In the genomic region with DNA sequence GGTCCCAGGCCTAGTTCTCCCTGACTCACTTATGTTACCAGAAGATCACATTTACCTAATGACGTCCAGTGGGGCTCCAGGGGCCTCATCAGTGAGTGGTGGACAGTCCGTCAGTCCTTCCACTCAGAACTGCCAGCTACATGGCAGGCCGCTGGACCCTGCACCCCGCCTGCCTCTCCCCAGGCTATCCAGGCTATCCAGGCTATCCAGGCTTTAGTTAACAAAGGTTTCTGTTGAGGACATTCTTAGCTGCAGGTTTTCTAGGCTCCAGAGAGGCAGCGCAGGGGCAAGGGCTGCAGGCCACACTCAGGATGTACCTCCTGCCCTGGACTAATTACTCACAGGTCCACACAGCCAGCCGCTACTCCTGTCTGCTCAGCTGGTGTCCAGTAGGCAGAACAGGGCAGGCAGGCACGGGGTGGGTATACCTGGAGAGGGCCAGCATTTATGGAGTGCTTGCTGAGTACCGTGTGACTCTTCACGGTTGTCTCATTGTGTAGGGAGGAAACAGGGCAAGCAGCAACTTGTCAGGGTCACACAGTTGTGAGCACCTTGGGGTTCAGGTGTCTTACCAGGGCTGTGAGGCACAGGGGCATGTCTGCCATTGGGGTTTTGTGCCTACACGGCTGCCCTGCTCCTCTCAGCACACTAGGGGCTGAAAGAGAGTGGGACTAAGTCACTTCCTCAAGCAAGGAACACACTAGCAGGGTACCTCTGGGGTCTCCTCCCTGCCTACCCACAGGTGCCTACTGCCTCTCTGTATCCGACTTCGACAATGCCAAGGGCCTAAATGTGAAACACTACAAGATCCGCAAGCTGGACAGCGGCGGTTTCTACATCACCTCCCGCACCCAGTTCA, we compare ENCODE assay signal across 9 mouse cellular contexts. TPM values are rescaled to one million over a fixed set of nuclear protein-coding genes. Genes with fewer than 3 reads are reported as not detected.
A peak's percentile ranks its signal among the peaks of the same experiment; 100 is the strongest.
DNase-seq lines count a peak whose midpoint lies in the region; ATAC-seq and TF ChIP-seq lines count a peak whose summit lies in the region.
"Had no signal": no experiment of that assay in that cellular context is flagged by ENCODE, and none has a peak within 500 bp of the region (broad histone marks: within the 10 kb centered on the region; RNA-seq: fewer than 3 reads in every experiment).

No protein-coding gene starts in this region.

- no peaks in the 10 kb centered on the region for H3K27me3 ChIP-seq in heart, embryonic 13.5 days (replicated peaks)
- H3K27me3 ChIP-seq in embryonic facial prominence, embryonic 11.5 days (ENCODE audit: control insufficient read depth, insufficient read depth, low read length) = no peaks in the 10 kb centered on the region
- H3K27me3 ChIP-seq in hindbrain, postnatal 0 days (ENCODE audit: insufficient read depth, low read length) = no peaks in the 10 kb centered on the region
- no peaks in the 10 kb centered on the region for H3K27me3 ChIP-seq in midbrain, postnatal 0 days (ENCODE audit: insufficient read depth, low read length)

- 45% methylated on average over 16 of the region's 16 CpGs for WGBS in heart, embryonic 13.5 days
- 9% methylated on average over 16 of the region's 16 CpGs for WGBS in embryonic facial prominence, embryonic 11.5 days
- WGBS in hindbrain, postnatal 0 days = 20% methylated on average over 16 of the region's 16 CpGs
- 13% methylated on average over 16 of the region's 16 CpGs for WGBS in midbrain, postnatal 0 days

- TF ChIP-seq CTCF in hindbrain, postnatal 0 days (IDR thresholded peaks at IDR 0.05; ENCODE audit: low read depth) = peak; percentile 42
- TF ChIP-seq CTCF in midbrain, postnatal 0 days (IDR thresholded peaks at IDR 0.05) = peak; percentile 13

- H3K27ac ChIP-seq in heart, embryonic 13.5 days (replicated peaks) = peak overlapping the region; percentile 77
- H3K27ac ChIP-seq in embryonic facial prominence, embryonic 11.5 days (replicated peaks; ENCODE audit: low read depth, low read length) = peak overlapping the region; percentile 96
- peak overlapping the region; percentile 94 for H3K27ac ChIP-seq in hindbrain, postnatal 0 days
- H3K27ac ChIP-seq in midbrain, postnatal 0 days (ENCODE audit: low read depth, low read length) = peak overlapping the region; percentile 96

- peaks cover 75% of the 10 kb centered on the region for H3K36me3 ChIP-seq in heart, embryonic 13.5 days
- H3K36me3 ChIP-seq in embryonic facial prominence, embryonic 11.5 days (replicated peaks; ENCODE audit: control insufficient read depth, insufficient read depth, low read depth, low read length) = peaks cover 5% of the 10 kb centered on the region
- H3K36me3 ChIP-seq in hindbrain, postnatal 0 days (ENCODE audit: insufficient read depth, low read length) = peaks cover 39% of the 10 kb centered on the region
- H3K36me3 ChIP-seq in midbrain, postnatal 0 days (ENCODE audit: insufficient read depth, low read length) = peaks cover 50% of the 10 kb centered on the region

- H3K9ac ChIP-seq in heart, embryonic 13.5 days = peak overlapping the region; percentile 58
- peak overlapping the region; percentile 65 for H3K9ac ChIP-seq in embryonic facial prominence, embryonic 11.5 days (replicated peaks; ENCODE audit: low read length)
- peak overlapping the region; percentile 49 for H3K9ac ChIP-seq in hindbrain, postnatal 0 days (replicated peaks; ENCODE audit: low read length)
- peak overlapping the region; percentile 48 for H3K9ac ChIP-seq in midbrain, postnatal 0 days (replicated peaks; ENCODE audit: low read length, poor library complexity, severe bottlenecking)

- no peak for ATAC-seq in heart, embryonic 13.5 days (ENCODE audit: extremely low read depth, insufficient number of reproducible peaks, low FRiP score, low TSS enrichment)
- ATAC-seq in embryonic facial prominence, embryonic 11.5 days (replicated peaks; ENCODE audit: insufficient number of reproducible peaks, low FRiP score, low TSS enrichment, low read depth) = peak; percentile 10
- ATAC-seq in hindbrain, postnatal 0 days = peak; percentile 12; the same call in 1 of the 2 replicates
- ATAC-seq in midbrain, postnatal 0 days (ENCODE audit: low FRiP score) = peak; percentile 12; the same call in 1 of the 2 replicates

- no peaks in the 10 kb centered on the region for H3K9me3 ChIP-seq in heart, embryonic 13.5 days
- H3K9me3 ChIP-seq in embryonic facial prominence, embryonic 11.5 days (replicated peaks; ENCODE audit: control insufficient read depth, low read length) = no peaks in the 10 kb centered on the region
- H3K9me3 ChIP-seq in hindbrain, postnatal 0 days (ENCODE audit: low read length) = no peaks in the 10 kb centered on the region
- H3K9me3 ChIP-seq in midbrain, postnatal 0 days (ENCODE audit: low read length) = no peaks in the 10 kb centered on the region

- DNase-seq in heart, adult 18-20 months = no peak
- DNase-seq in embryonic facial prominence, embryonic 11.5 days (ENCODE audit: low spot score) = peak; percentile 43
- no peak for DNase-seq in hindbrain, postnatal 0 days (ENCODE audit: low spot score)
- DNase-seq in midbrain, postnatal 0 days (ENCODE audit: low spot score) = no peak
- no peak for DNase-seq in testis, postnatal 10 days (ENCODE audit: low spot score)
- no peak for DNase-seq in spleen, postnatal 10 days (ENCODE audit: low spot score in 2 of 2)
- no peak for DNase-seq in layer of hippocampus, postnatal 25 days (ENCODE audit: extremely low spot score in 1 of 2, low spot score in 1 of 2)
- DNase-seq: thymus, adult 18-20 months had no signal

- H3K4me1 ChIP-seq in heart, embryonic 13.5 days = peaks cover 51% of the 10 kb centered on the region
- H3K4me1 ChIP-seq in embryonic facial prominence, embryonic 11.5 days (ENCODE audit: control insufficient read depth, insufficient read depth, low read length) = peaks cover 45% of the 10 kb centered on the region
- H3K4me1 ChIP-seq in hindbrain, postnatal 0 days (ENCODE audit: insufficient read depth, low read length) = peaks cover 30% of the 10 kb centered on the region
- peaks cover 28% of the 10 kb centered on the region for H3K4me1 ChIP-seq in midbrain, postnatal 0 days (ENCODE audit: insufficient read depth, low read length)

- peak overlapping the region; percentile 21; the same call in 1 of the 2 replicates for H3K4me3 ChIP-seq in heart, embryonic 13.5 days
- no peak overlapping the region for H3K4me3 ChIP-seq in embryonic facial prominence, embryonic 11.5 days (ENCODE audit: low read depth, low read length)
- H3K4me3 ChIP-seq in hindbrain, postnatal 0 days (ENCODE audit: low read length) = no peak overlapping the region
- H3K4me3 ChIP-seq in midbrain, postnatal 0 days (ENCODE audit: low read depth, low read length) = no peak overlapping the region

- H3K4me2 ChIP-seq in heart, embryonic 13.5 days = peak overlapping the region; percentile 55
- H3K4me2 ChIP-seq in embryonic facial prominence, embryonic 11.5 days (ENCODE audit: low read depth, low read length) = peak overlapping the region; percentile 39
- no peak overlapping the region for H3K4me2 ChIP-seq in hindbrain, postnatal 0 days (ENCODE audit: low read depth, low read length)
- H3K4me2 ChIP-seq in midbrain, postnatal 0 days (ENCODE audit: low read depth, low read length, poor library complexity, severe bottlenecking) = 0 out of 2 replicates have a peak overlapping the region, but pooled peaks have one; percentile 12

RNA-seq across cellular contexts. Expression of gene Src, which starts 45.9 kb away (rescaled TPM):
- 7.3 and 7.6 TPM in 2 replicates for polyA plus RNA-seq in heart, embryonic 13.5 days (2015; fragmentation: Nextera tagmentation; extraction: Ambion mirVana)
- 1 to 10 TPM; 4.2 to 4.8 TPM for total RNA-seq in heart, adult 18-20 months (2021)
- polyA plus RNA-seq in embryonic facial prominence, embryonic 11.5 days (2014; fragmentation: Nextera tagmentation; extraction: Ambion mirVana) = 13.9 and 16.4 TPM in 2 replicates
- 133 and 134 TPM in 2 replicates for total RNA-seq in hindbrain, postnatal 0 days (2014; rRNA removed)
- polyA plus RNA-seq in hindbrain, postnatal 0 days (2015; fragmentation: Nextera tagmentation; extraction: Ambion mirVana) = 23.2 and 25.4 TPM in 2 replicates
- total RNA-seq in midbrain, postnatal 0 days (2014; rRNA removed) = 129 and 137 TPM in 2 replicates
- polyA plus RNA-seq in midbrain, postnatal 0 days (2015; fragmentation: Nextera tagmentation; extraction: Ambion mirVana) = 26.1 and 26.6 TPM in 2 replicates
- total RNA-seq in layer of hippocampus, postnatal 25 days (2021) = 100 to 1,000 TPM; 144 to 147 TPM

Comparison
In these comparisons a context has a peak if more than half of its experiments do, and no peak if none do; other contexts are left out.
1. RNA of gene Src, which starts 45.9 kb away (total RNA-seq): 144 to 147 TPM in layer of hippocampus, postnatal 25 days, 133 to 134 TPM in hindbrain, postnatal 0 days and 129 to 137 TPM in midbrain, postnatal 0 days; 4.2 to 4.8 TPM in heart, adult 18-20 months; every median in the first group is over 10 times any median in the second.
2. Peak in every context shown above with its lines, with median percentiles within 50 percentile points of each other: H3K27ac ChIP-seq and H3K9ac ChIP-seq.